ENCODE assay signal across 17 mouse cellular contexts in the genomic region with DNA sequence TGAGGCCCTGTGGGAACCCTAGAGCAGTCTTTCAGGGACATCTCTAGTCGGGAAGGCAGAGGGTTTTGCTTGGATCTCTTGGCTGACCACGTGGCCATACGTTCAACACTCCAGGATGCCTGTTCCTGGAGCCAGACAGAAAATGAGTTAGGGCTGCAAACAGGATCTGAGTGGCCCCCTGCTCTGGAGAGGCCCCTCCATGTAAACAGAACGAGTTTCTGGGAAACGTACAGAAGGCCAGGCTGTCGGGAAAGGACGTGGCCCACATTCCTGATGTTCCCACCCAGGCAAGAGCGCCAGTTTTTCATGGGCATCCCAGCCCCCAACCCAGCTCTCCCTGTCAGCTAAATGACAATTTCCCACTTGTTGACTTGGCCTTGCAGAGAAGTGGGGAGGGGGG.
DNase-seq lines count a peak whose midpoint lies in the region; ATAC-seq and TF ChIP-seq lines count a peak whose summit lies in the region.
"Had no signal": no experiment of that assay in that cellular context is flagged by ENCODE, and none has a peak within 500 bp of the region (broad histone marks: within the 10 kb centered on the region; RNA-seq: fewer than 3 reads in every experiment).

No protein-coding gene starts in this region.

- H3K4me1 ChIP-seq in heart, embryonic 10.5 days: peaks cover 45% of the 10 kb centered on the region
- peaks cover 26% of the 10 kb centered on the region for H3K4me1 ChIP-seq in intestine, embryonic 15.5 days (replicated peaks)
- peaks cover 2 to 38% of the 10 kb centered on the region in 2 experiments; a peak in 2 of 4 replicates for H3K4me1 ChIP-seq in liver, embryonic 14.5 days (replicated peaks; ENCODE audit: control insufficient read depth in 2 of 2, insufficient read depth in 2 of 2, low read length in 1 of 2)
- H3K4me1 ChIP-seq in thymus, adult 2 months (replicated peaks; ENCODE audit: control insufficient read depth, insufficient read depth, low read length): no peaks in the 10 kb centered on the region
- H3K4me1 ChIP-seq: forebrain, embryonic 15.5 days had no signal

- peaks cover 22% of the 10 kb centered on the region for H3K9me3 ChIP-seq in heart, embryonic 10.5 days
- H3K9me3 ChIP-seq in intestine, embryonic 15.5 days: no peaks in the 10 kb centered on the region
- H3K9me3 ChIP-seq in liver, embryonic 14.5 days (ENCODE audit: control insufficient read depth, low read length): no peaks in the 10 kb centered on the region
- H3K9me3 ChIP-seq: forebrain, embryonic 15.5 days had no signal

- peak overlapping the region; percentile 72; the same call in 1 of the 2 replicates for H3K27ac ChIP-seq in heart, embryonic 10.5 days
- H3K27ac ChIP-seq in intestine, embryonic 15.5 days: peak overlapping the region; percentile 49
- H3K27ac ChIP-seq in liver, embryonic 14.5 days: peak overlapping the region; percentile 27; the same call in 1 of the 2 replicates
- H3K27ac ChIP-seq in thymus, adult 2 months (ENCODE audit: control insufficient read depth, insufficient read depth, low read length): no peak overlapping the region
- H3K27ac ChIP-seq: forebrain, embryonic 15.5 days had no signal

- no peaks in the 10 kb centered on the region for H3K36me3 ChIP-seq in heart, embryonic 10.5 days
- H3K36me3 ChIP-seq in intestine, embryonic 15.5 days: no peaks in the 10 kb centered on the region
- no peaks in the 10 kb centered on the region for H3K36me3 ChIP-seq in liver, embryonic 14.5 days (replicated peaks; ENCODE audit: control insufficient read depth, insufficient read depth, low read depth)
- no peaks in the 10 kb centered on the region for H3K36me3 ChIP-seq in thymus, adult 2 months (ENCODE audit: control insufficient read depth, insufficient read depth, low read length)
- H3K36me3 ChIP-seq: forebrain, embryonic 15.5 days had no signal

- no peak for TF ChIP-seq POLR2A in thymus, adult 2 months (IDR thresholded peaks at IDR 0.05; ENCODE audit: control insufficient read depth, extremely low read depth, insufficient read depth, low read length, poor library complexity)

- 39% methylated on average over 8 of the region's 8 CpGs for WGBS in heart, embryonic 10.5 days
- 20% methylated on average over 8 of the region's 8 CpGs for WGBS in intestine, embryonic 15.5 days
- WGBS in liver, embryonic 14.5 days (ENCODE audit: insufficient replicate concordance): 31% methylated on average over 8 of the region's 8 CpGs
- 89% methylated on average over 8 of the region's 8 CpGs for WGBS in thymus, adult 2 months

- no peak overlapping the region for H3K9ac ChIP-seq in intestine, embryonic 15.5 days
- H3K9ac ChIP-seq in liver, embryonic 14.5 days (replicated peaks): no peak overlapping the region
- H3K9ac ChIP-seq: forebrain, embryonic 15.5 days had no signal

- H3K4me3 ChIP-seq in heart, embryonic 10.5 days: no peak overlapping the region
- no peak overlapping the region for H3K4me3 ChIP-seq in intestine, embryonic 15.5 days (replicated peaks)
- no peak overlapping the region for H3K4me3 ChIP-seq in liver, embryonic 14.5 days (ENCODE audit: insufficient read depth in 1 of 2, low read depth in 2 of 2, low read length in 2 of 2)
- H3K4me3 ChIP-seq in thymus, adult 2 months (ENCODE audit: control insufficient read depth, insufficient read depth, low read length): no peak overlapping the region
- H3K4me3 ChIP-seq: forebrain, embryonic 15.5 days had no signal

- TF ChIP-seq EP300 in liver, embryonic 14.5 days (IDR thresholded peaks at IDR 0.05; ENCODE audit: low read depth): no peak

- no peak overlapping the region for H3K4me2 ChIP-seq in intestine, embryonic 15.5 days (replicated peaks)
- H3K4me2 ChIP-seq in liver, embryonic 14.5 days (ENCODE audit: low read depth): no peak overlapping the region
- H3K4me2 ChIP-seq: forebrain, embryonic 15.5 days had no signal

- ATAC-seq in intestine, embryonic 15.5 days: peak; percentile 43; the same call in 1 of the 2 replicates
- ATAC-seq in liver, embryonic 14.5 days (ENCODE audit: insufficient read depth): no peak
- ATAC-seq: forebrain, embryonic 15.5 days; inflammation-experienced regulatory T-cells, adult 6 months; midbrain, embryonic 16.5 days; Patski had no signal

- no peak for TF ChIP-seq CTCF in liver, embryonic 14.5 days (IDR thresholded peaks at IDR 0.05; ENCODE audit: low read depth)
- TF ChIP-seq CTCF in thymus, adult 2 months (IDR thresholded peaks at IDR 0.05; ENCODE audit: borderline replicate concordance, control insufficient read depth, extremely low read depth, insufficient read depth, low read length, poor library complexity): no peak

- no peak for DNase-seq in heart, embryonic 10.5 days (ENCODE audit: low spot score)
- DNase-seq in heart, adult 11 months: no peak
- DNase-seq in ES-CJ7 (ENCODE audit: low read depth, low spot score): peak; percentile 38
- no peak for DNase-seq in liver, embryonic 14.5 days (ENCODE audit: low read depth in 3 of 3, low spot score in 3 of 3)
- DNase-seq in layer of hippocampus, postnatal 10 days (ENCODE audit: low spot score in 2 of 2): no peak
- DNase-seq in thymus, adult 2 months: no peak
- no peak for DNase-seq in spleen, postnatal 14 days (ENCODE audit: low spot score in 2 of 2)
- DNase-seq: cerebellum, postnatal 25 days; gastrocnemius, postnatal 10 days; kidney, postnatal 25 days; layer of hippocampus, adult 9-11 months; spleen, adult 18-20 months had no signal

- H3K27me3 ChIP-seq in heart, embryonic 10.5 days (ENCODE audit: insufficient read depth, poor library complexity, severe bottlenecking): no peaks in the 10 kb centered on the region
- H3K27me3 ChIP-seq in intestine, embryonic 15.5 days (replicated peaks): no peaks in the 10 kb centered on the region
- no peaks in the 10 kb centered on the region; the same call in none of the 2 replicates for H3K27me3 ChIP-seq in liver, embryonic 14.5 days (ENCODE audit: control insufficient read depth, insufficient read depth, low read length)
- H3K27me3 ChIP-seq in thymus, adult 2 months (ENCODE audit: control insufficient read depth, insufficient read depth, low read length): no peaks in the 10 kb centered on the region
- H3K27me3 ChIP-seq: forebrain, embryonic 15.5 days; Patski had no signal
